Comparison of ENCODE assay signal across 8 mouse cellular contexts in genomic region chr5:115300792-115301614, GRCm38 (mm10). TPM values are rescaled to one million over a fixed set of nuclear protein-coding genes. Genes with fewer than 3 reads are reported as not detected.
DNase-seq lines count a peak whose midpoint lies in the region; ATAC-seq lines count a peak whose summit lies in the region.

Dynll1 (minus strand) TSS chr5:115300999.

- H3K4me3 ChIP-seq in intestine, embryonic 14.5 days (ENCODE audit: low read depth, low read length) = peak within 1 kb of the TSS; percentile 92

- peaks cover 22% of the 10 kb centered on the region for H3K4me1 ChIP-seq in intestine, embryonic 14.5 days (replicated peaks; ENCODE audit: control insufficient read depth, insufficient read depth, low read length)

- peak; percentile 98 for ATAC-seq in intestine, embryonic 14.5 days (replicated peaks; ENCODE audit: low FRiP score, low TSS enrichment, low read depth)

- peak within 1 kb of the TSS; percentile 81 for H3K9ac ChIP-seq in intestine, embryonic 14.5 days (ENCODE audit: low read length)

- no peaks in the 10 kb centered on the region for H3K9me3 ChIP-seq in intestine, embryonic 14.5 days (ENCODE audit: control insufficient read depth, low read length)

- under 1% methylated on average over 66 of the region's 66 CpGs for WGBS in intestine, embryonic 14.5 days

- H3K4me2 ChIP-seq in intestine, embryonic 14.5 days (ENCODE audit: low read length) = peak within 1 kb of the TSS; percentile 69

- intact Hi-C loops in left cerebral cortex, postnatal 14 days (cut with DNase I) = loop anchor here (1.0 to 5.0 kb wide), 2 partner anchors 18 to 41 kb away; partner anchors contain the start of genes Gatc and Triap1

- peak within 1 kb of the TSS; percentile 88 for H3K27ac ChIP-seq in intestine, embryonic 14.5 days (ENCODE audit: low read depth)

- H3K36me3 ChIP-seq in intestine, embryonic 14.5 days (ENCODE audit: control insufficient read depth, insufficient read depth, low read length) = peaks cover 34% of the 10 kb centered on the region

- DNase-seq in adrenal gland, adult (ENCODE audit: inconsistent age in 2 of 2, low spot score in 1 of 2) = peak; percentile 99 to 100
- peak; percentile 100 for DNase-seq in embryo, embryonic 10.5 days (ENCODE audit: low spot score)
- DNase-seq in gastrocnemius, postnatal 25 days = peak; percentile 98
- peak; percentile 100 for DNase-seq in intestine, embryonic 14.5 days (ENCODE audit: low spot score)
- peak; percentile 99 to 100 for DNase-seq in left cerebral cortex, postnatal 14 days (ENCODE audit: low spot score in 2 of 2)
- peak; percentile 100 for DNase-seq in mesoderm, embryonic 11.5 days (ENCODE audit: low read depth, low spot score)
- peak; percentile 97 to 98 for DNase-seq in right cerebral cortex, postnatal 36 days (ENCODE audit: low spot score in 2 of 2)
- peak; percentile 99 for DNase-seq in yolk sac, embryonic 10.5 days (ENCODE audit: low spot score)

- no peaks in the 10 kb centered on the region for H3K27me3 ChIP-seq in intestine, embryonic 14.5 days (replicated peaks; ENCODE audit: control insufficient read depth, insufficient read depth, low read length)

RNA-seq across cellular contexts. Expression of gene Dynll1, which starts in this region (rescaled TPM):
- total RNA-seq in gastrocnemius, postnatal 25 days (2021) = 100 to 1,000 TPM; 100 to 102 TPM
- polyA plus RNA-seq in intestine, embryonic 14.5 days (2014; fragmentation: Nextera tagmentation; extraction: Ambion mirVana) = 1,564 and 1,605 TPM in 2 replicates
- 100 to 1,000 TPM; 770 to 772 TPM for total RNA-seq in left cerebral cortex, postnatal 14 days (2021)

Comparison
In these comparisons a context has a peak if more than half of its experiments do, and no peak if none do; other contexts are left out.
1. Peak in every context shown above with its lines: DNase-seq, ATAC-seq, H3K4me3 ChIP-seq and H3K27ac ChIP-seq.
2. RNA of gene Dynll1 (total RNA-seq): 770 to 772 TPM in left cerebral cortex, postnatal 14 days; 100 to 102 TPM in gastrocnemius, postnatal 25 days; every median in the first group is over 4 times any median in the second.